Mouse (Mus musculus) intestine, embryonic 15.5 days (tissue): ENCODE measurements at regions not wholly inside any gene's neighbourhood (a gene's known extent, or its start where the extent isn't known, plus 50 kb on each side); places are given as distances from the start of the nearest gene placed in this dataset.
"Not testable (repeated sequence)": the region's sequence is repeated elsewhere in the genome, so short reads cannot be mapped to it uniquely, and the experiment has no call there.

ENCODE experiments used
- ATAC-seq: fragments of 200-750 bp; cut with Nextera tagmentation; 2 replicates; pipeline ENCODE4 v1.8.0; 2017; ENCODE audit warnings: moderate TSS enrichment, moderate library complexity
- H3K27ac ChIP-seq: fragments of 300-500 bp; sonication (generic); 2 replicates; pipeline ENCODE4 v1.5.1; 2015; ENCODE audit warnings: mild to moderate bottlenecking, inconsistent platforms
- H3K27me3 ChIP-seq: fragments of 300-500 bp; sonication (generic); replicated peaks from 2 replicates; pipeline ENCODE4 v1.6.1; 2015; ENCODE audit warnings: inconsistent platforms
- H3K36me3 ChIP-seq: fragments of 300-500 bp; sonication (generic); 2 replicates; pipeline ENCODE4 v1.6.1; 2015; ENCODE audit warnings: inconsistent platforms
- H3K4me1 ChIP-seq: fragments of 300-500 bp; sonication (generic); replicated peaks from 2 replicates; pipeline ENCODE4 v1.6.1; 2015; ENCODE audit warnings: inconsistent platforms
- H3K4me2 ChIP-seq: fragments of 300-500 bp; sonication (generic); replicated peaks from 2 replicates; pipeline ENCODE4 v1.6.1; 2015; ENCODE audit warnings: mild to moderate bottlenecking, inconsistent platforms
- H3K4me3 ChIP-seq: fragments of 300-500 bp; sonication (generic); replicated peaks from 2 replicates; pipeline ENCODE4 v1.5.1; 2015; ENCODE audit warnings: inconsistent platforms
- H3K9ac ChIP-seq: fragments of 300-500 bp; sonication (generic); 2 replicates; pipeline ENCODE4 v1.6.1; 2015; ENCODE audit warnings: inconsistent platforms
- H3K9me3 ChIP-seq: fragments of 300-500 bp; sonication (generic); 2 replicates; pipeline ENCODE4 v1.6.1; 2016; ENCODE audit warnings: inconsistent platforms
- WGBS: fragments of 180-500 bp; shearing (Covaris S2); methylation state at CpG from one replicate; pipeline ENCODE4 v1.1.7; 2015; 5-methylcytosine and 5-hydroxymethylcytosine counted together

DNA sequence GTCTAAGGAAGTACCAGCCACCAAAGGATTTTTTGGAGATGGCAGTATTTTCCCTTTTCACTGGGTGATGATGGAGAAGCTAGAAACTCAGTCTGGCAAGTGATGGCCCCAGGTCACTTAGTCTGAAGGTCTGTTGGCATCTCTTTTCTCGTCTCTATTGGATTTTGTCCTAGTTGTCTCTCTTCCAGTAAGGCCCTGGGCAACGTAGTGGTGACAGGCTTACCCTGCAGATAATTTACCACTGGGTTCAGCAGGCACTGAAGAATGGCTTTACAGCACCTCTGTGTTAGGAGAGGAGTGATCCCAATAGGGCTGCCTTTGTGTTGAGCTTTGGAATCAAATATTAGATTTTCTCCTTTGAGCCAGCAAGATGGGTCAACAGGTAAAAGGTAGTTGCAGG lies 87.9 kb upstream of the 1110032F04Rik start:
- H3K4me2 ChIP-seq = no peak overlapping the region
- no peak overlapping the region for H3K4me3 ChIP-seq
- no peaks in the 10 kb centered on the region for H3K27me3 ChIP-seq
- H3K9me3 ChIP-seq = no peaks in the 10 kb centered on the region
- no peak for ATAC-seq
- H3K27ac ChIP-seq = no peak overlapping the region
- WGBS = 48% methylated on average over 2 of the region's 2 CpGs
- H3K4me1 ChIP-seq = no peaks in the 10 kb centered on the region
- no peaks in the 10 kb centered on the region for H3K36me3 ChIP-seq
- H3K9ac ChIP-seq = no peak overlapping the region

DNA sequence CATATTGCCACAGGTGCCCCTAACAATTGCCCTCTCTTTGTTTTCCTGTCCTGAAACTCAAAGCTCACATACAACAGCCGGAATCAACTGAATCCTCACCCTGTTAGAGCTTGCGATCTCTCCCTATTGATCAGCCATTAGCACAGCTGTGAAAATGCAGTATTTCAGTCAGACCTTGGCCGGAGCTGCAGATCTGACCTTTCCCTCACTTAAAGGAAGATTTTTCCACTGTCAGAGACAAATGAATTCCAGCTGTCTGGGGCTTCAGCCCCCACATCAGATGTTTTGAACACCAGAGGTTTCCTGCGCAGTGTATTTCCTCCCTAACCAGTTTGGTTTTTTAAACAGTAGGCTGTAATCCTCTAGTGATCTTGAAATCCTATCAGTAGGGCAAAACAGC lies 87.0 kb upstream of the 1110032F04Rik start:
- Histone ChIP-seq H3K9ac (no peak overlapping the region), H3K4me1 (no peaks in the 10 kb centered on the region), H3K4me3 (no peak overlapping the region), H3K27me3 (no peaks in the 10 kb centered on the region), H3K36me3 (no peaks in the 10 kb centered on the region), H3K4me2 (no peak overlapping the region), H3K27ac (no peak overlapping the region), H3K9me3 (no peaks in the 10 kb centered on the region)
- WGBS = 52% methylated on average over 4 of the region's 4 CpGs
- no peak for ATAC-seq

DNA sequence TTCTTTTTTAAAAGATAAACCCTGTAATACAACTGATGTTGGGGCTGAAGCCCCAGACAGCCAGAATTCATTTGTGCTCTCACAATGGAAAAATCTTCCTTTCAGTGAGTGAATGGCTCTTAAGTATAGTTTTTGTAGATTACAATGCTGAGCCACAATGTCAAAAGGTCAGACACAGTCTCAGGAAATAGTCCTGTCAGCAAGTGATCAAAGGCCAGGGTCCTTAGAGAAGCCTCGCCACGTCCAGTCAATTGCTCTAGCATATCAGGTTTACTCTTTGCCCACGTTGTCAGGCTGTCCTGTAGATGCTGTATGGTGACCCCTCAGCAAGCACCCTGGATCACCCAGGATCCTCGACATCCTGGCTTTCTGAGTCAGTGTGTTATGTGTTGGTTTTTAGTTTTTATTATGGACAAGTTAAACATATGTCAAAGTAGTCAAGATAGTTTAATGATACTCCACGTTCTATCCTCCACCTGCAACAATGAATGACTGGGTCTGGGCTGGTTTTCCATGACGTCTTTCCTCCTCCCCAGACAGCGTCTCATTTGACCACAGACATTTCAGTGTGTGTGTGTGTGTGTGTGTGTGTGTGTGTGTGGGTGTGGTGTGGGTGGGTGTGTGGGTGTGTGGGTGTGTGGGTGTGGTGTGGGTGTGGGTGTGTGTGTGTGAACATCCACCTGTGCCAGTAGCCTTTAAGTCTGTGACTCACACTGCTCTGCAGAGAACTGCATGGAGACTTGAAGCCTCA lies 85.5 kb upstream of the 1110032F04Rik start:
- Histone ChIP-seq H3K27me3 (no peaks in the 10 kb centered on the region), H3K9ac (no peak overlapping the region), H3K27ac (no peak overlapping the region), H3K4me3 (no peak overlapping the region), H3K4me2 (no peak overlapping the region), H3K4me1 (no peaks in the 10 kb centered on the region), H3K36me3 (no peaks in the 10 kb centered on the region), H3K9me3 (no peaks in the 10 kb centered on the region)
- no peak for ATAC-seq
- 36% methylated on average over 7 of the region's 7 CpGs for WGBS

DNA sequence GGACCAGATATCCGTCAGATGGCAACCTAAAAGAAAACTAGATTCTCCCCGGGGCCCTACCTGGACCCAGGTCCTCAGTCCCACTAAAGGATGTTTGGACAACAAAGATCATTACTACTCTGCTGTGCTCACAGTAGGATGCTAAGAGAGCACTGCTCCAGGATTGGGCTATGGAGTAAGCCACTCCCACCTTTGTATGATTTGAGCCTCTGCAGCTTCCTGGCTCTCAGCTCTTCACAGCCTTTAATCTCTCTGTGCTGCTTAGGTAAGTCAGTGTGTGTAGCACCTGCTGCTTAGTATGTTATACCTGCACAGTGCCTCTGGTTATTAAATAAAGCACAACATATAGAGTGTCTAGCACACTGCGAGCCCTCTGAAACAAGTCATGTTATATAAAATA lies 82.6 kb upstream of the 1110032F04Rik start:
- ATAC-seq = no peak
- no peaks in the 10 kb centered on the region for H3K36me3 ChIP-seq
- no peak overlapping the region for H3K27ac ChIP-seq
- H3K9ac ChIP-seq = no peak overlapping the region
- 84% methylated on average over 3 of the region's 3 CpGs for WGBS
- H3K9me3 ChIP-seq = no peaks in the 10 kb centered on the region
- no peaks in the 10 kb centered on the region for H3K4me1 ChIP-seq
- no peak overlapping the region for H3K4me3 ChIP-seq
- no peak overlapping the region for H3K4me2 ChIP-seq
- H3K27me3 ChIP-seq = no peaks in the 10 kb centered on the region

DNA sequence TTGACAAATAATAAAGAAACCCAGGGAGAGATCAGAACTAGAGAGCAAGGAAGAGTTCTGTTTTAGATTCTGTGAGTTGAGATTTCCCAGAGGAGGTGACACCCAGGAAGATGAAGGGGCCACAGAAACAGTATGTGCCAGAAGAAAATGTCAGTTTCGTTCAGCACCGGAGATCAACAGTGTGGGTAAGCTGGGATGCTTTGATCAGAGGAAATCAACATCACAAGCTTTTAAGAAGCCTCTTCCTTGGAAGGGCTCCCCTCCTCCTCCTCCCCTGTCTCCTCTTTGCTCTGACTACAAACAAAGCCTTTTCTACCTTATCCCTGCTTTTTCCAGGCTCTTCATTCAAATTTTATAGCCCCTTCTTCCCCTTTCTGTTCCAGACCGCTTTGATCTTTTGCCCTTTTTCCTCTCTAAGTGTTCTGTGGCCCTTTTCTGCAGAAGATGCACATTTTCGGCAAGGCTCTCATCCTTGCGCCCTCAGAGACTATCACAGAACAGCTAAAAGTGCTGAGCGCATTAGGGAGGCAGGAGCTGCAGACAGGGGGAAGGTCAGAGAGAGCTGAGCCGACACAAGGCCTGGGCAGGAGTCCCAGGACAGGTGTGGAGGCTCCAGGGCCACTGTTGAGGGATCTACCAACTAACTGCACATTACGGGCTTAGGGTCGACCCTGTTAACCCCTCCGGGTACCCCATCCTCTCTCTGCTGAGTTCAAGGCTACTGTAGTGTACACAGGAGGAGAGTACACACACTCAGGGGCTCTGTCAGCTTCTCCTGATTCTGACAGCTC lies 81.8 kb upstream of the 1110032F04Rik start:
- 53% methylated on average over 10 of the region's 10 CpGs for WGBS
- H3K4me2 ChIP-seq = no peak overlapping the region
- H3K36me3 ChIP-seq = no peaks in the 10 kb centered on the region
- H3K4me3 ChIP-seq = no peak overlapping the region
- no peak overlapping the region for H3K9ac ChIP-seq
- H3K4me1 ChIP-seq = no peaks in the 10 kb centered on the region
- no peaks in the 10 kb centered on the region for H3K9me3 ChIP-seq
- H3K27ac ChIP-seq = no peak overlapping the region
- H3K27me3 ChIP-seq = no peaks in the 10 kb centered on the region
- ATAC-seq = no peak

DNA sequence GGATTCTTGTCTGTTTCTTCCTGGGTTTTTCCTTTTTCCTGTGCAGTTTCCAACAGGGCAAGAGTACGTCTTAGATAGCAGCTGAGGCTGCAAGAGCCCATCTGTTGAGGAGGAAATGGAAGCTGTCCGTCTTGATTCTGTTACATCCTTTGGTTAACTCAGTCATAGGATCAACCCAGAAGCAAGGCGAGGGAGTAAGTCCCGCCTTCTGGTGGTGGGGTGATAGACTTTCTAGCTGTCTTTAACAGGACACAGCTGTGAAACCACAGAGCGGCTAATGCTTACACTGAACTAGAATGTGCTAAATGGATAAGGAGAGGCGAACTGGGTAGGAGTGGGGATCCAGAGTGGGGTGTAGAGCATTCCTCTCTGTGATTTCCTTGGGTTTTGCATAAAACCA lies 79.9 kb upstream of the 1110032F04Rik start:
- ATAC-seq = no peak
- Histone ChIP-seq H3K4me3 (no peak overlapping the region), H3K27ac (no peak overlapping the region), H3K4me1 (no peaks in the 10 kb centered on the region), H3K36me3 (no peaks in the 10 kb centered on the region), H3K9ac (no peak overlapping the region), H3K27me3 (no peaks in the 10 kb centered on the region), H3K9me3 (no peaks in the 10 kb centered on the region), H3K4me2 (no peak overlapping the region)
- 63% methylated on average over 6 of the region's 6 CpGs for WGBS

DNA sequence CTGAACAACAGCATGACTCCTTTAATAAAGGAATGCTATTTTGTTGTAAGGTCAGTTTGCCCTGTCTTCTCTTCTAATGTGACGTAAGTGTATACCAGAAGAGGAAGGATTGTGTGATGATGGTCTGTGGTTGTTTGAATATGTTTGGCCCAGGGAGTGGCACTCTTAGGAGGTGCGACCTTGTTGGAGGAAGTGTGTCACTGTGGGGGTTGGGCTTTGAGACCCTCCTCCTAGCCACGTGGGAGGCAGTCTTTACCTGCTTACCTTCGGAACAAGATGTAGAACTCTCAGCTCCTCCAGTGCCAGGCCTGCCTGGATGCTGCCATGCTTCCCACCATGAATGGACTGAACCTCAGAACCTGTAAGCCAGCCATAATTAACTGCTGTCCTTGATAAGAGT lies 78.9 kb upstream of the 1110032F04Rik start:
- Histone ChIP-seq H3K4me2 (no peak overlapping the region), H3K9me3 (no peaks in the 10 kb centered on the region), H3K27ac (no peak overlapping the region), H3K4me3 (no peak overlapping the region), H3K4me1 (no peaks in the 10 kb centered on the region), H3K27me3 (no peaks in the 10 kb centered on the region), H3K36me3 (no peaks in the 10 kb centered on the region), H3K9ac (no peak overlapping the region)
- WGBS = 96% methylated on average over 4 of the region's 4 CpGs
- no peak for ATAC-seq

DNA sequence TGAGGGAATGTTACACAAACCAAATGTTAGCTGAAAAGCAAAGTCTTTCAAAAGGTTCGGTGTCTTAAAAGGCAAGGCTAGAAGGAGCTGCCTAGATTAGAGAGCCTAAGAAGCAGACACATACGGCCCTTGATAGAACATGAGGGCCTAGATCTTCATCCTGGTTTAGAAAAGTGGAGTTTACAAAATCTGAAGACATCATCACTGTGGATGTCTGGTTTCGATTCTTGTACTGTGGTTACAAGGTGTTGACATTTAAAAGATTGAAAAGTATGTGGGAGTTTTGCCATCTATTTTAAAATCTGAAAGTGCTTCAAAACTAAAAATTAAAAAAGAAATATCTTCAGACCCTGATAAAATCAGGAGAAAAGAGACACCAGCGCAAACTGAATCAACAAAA lies 76.5 kb upstream of the 1110032F04Rik start:
- Histone ChIP-seq H3K4me1 (no peaks in the 10 kb centered on the region), H3K27ac (no peak overlapping the region), H3K36me3 (no peaks in the 10 kb centered on the region), H3K9me3 (no peaks in the 10 kb centered on the region), H3K4me3 (no peak overlapping the region), H3K27me3 (no peaks in the 10 kb centered on the region), H3K4me2 (no peak overlapping the region), H3K9ac (no peak overlapping the region)
- 93% methylated on average over 4 of the region's 4 CpGs for WGBS
- ATAC-seq = no peak

DNA sequence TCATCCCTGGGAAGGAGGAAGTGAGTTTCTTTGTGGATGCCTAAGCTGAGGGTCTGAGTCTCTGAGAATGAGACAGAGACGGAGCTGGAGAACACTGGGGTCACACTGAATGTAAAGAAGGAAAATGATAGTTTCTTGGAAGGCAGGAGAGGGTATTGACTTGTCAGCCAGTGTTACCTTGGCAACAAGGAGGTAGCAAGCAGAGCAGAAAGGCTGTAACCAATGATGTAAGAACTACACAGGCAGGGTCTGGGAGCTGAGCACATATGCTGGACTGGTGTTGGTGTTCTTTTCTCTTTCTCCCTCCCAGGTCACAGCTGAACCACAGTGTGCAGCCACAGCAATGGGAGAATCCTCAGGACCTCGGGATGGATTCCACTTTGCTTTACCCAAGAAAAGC lies 75.5 kb upstream of the 1110032F04Rik start:
- WGBS = 78% methylated on average over 2 of the region's 2 CpGs
- no peak for ATAC-seq
- no peak overlapping the region for H3K4me2 ChIP-seq
- no peak overlapping the region for H3K27ac ChIP-seq
- H3K9ac ChIP-seq = no peak overlapping the region
- no peaks in the 10 kb centered on the region for H3K27me3 ChIP-seq
- H3K9me3 ChIP-seq = no peaks in the 10 kb centered on the region
- no peaks in the 10 kb centered on the region for H3K36me3 ChIP-seq
- no peak overlapping the region for H3K4me3 ChIP-seq
- no peaks in the 10 kb centered on the region for H3K4me1 ChIP-seq

DNA sequence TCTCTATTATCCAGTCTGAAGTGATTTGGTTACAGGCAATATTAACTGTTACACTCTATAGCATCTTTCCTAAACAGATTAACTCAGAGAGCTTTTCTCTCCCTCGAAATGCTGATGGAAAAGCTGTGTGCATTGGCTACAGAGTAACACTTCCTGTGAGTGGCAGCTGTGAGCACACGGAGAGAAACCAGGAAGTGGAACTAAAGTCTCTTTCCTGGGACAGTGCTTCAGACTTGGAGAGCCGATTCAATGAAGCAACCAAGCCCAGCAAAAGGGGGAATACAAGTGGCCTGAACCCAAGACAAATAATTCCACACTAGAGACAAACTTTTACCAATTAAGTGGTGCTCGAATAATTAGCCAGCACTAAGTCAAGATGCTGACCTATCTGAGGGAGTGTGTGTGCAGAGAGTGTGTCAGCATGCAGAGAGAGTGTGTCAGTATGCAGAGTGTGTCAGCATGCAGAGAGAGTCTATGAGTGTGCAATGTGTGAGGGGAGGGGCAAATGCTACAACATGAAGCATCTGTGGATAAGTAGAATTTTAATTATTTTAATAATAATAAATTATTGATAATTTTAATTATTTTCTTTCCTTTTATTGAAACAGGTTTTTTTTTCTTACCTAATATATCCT lies 74.9 kb upstream of the 1110032F04Rik start:
- Histone ChIP-seq H3K4me1 (no peaks in the 10 kb centered on the region), H3K36me3 (no peaks in the 10 kb centered on the region), H3K27ac (no peak overlapping the region), H3K9ac (no peak overlapping the region), H3K4me2 (no peak overlapping the region), H3K27me3 (no peaks in the 10 kb centered on the region), H3K9me3 (no peaks in the 10 kb centered on the region), H3K4me3 (no peak overlapping the region)
- ATAC-seq = no peak
- WGBS = 40% methylated on average over 4 of the region's 4 CpGs

DNA sequence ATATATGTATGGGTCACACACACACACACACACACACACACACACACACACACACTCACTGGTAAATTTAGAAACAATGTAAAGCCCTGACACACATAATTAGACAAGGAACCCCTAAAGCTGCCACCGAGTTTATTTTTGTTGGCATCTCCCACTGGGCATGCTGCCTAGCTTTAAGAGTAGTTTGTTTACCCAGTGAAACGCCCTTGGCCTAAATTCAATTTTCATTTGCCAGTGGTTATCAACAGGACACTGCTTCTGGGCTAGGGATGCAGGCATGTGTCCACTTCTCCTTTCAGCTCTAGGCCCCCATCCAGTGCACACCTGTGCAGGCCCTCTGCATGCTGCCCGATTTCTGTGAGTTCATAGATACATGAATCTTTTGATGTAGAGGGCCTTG lies 73.7 kb upstream of the 1110032F04Rik start:
- H3K27ac ChIP-seq = no peak overlapping the region
- H3K9ac ChIP-seq = no peak overlapping the region
- no peak overlapping the region for H3K4me2 ChIP-seq
- WGBS = 57% methylated on average over 3 of the region's 3 CpGs
- H3K4me1 ChIP-seq = no peaks in the 10 kb centered on the region
- no peaks in the 10 kb centered on the region for H3K27me3 ChIP-seq
- no peaks in the 10 kb centered on the region for H3K9me3 ChIP-seq
- no peak for ATAC-seq
- no peak overlapping the region for H3K4me3 ChIP-seq
- no peaks in the 10 kb centered on the region for H3K36me3 ChIP-seq

DNA sequence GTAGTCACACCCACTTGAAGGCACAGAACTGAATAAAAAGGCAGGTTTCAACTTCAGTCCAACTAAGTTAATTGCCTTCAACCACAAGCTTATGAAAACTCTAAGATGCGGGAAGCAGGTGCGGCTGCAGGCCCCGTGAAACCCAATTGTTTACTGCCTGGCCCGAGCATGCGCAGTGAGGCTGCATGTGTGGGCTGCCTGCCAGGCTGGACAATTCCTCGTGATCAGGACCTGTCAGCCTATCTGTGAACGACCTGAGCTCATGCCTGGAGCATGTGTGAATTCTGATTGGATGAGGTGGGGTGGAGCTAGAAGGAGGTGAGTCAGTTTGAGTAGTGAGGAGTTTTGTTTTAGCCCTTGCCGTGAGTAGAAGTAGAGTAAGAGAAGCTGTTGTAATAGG lies 71.0 kb upstream of the 1110032F04Rik start:
- H3K4me3 ChIP-seq = not testable (repeated sequence)

More for the DNA sequence above, 71.0 kb upstream of the 1110032F04Rik start:
- 80% methylated on average over 8 of the region's 8 CpGs for WGBS
- H3K27ac ChIP-seq, H3K9ac ChIP-seq, ATAC-seq, H3K36me3 ChIP-seq, H3K9me3 ChIP-seq, H3K27me3 ChIP-seq, H3K4me2 ChIP-seq, H3K4me1 ChIP-seq: not testable (repeated sequence)
